Mouse (Mus musculus): ENCODE measurements at regions not wholly inside any gene's neighbourhood (a gene's known extent, or its start where the extent isn't known, plus 50 kb on each side); places are given as distances from the start of the nearest gene placed in this dataset.

DNA sequence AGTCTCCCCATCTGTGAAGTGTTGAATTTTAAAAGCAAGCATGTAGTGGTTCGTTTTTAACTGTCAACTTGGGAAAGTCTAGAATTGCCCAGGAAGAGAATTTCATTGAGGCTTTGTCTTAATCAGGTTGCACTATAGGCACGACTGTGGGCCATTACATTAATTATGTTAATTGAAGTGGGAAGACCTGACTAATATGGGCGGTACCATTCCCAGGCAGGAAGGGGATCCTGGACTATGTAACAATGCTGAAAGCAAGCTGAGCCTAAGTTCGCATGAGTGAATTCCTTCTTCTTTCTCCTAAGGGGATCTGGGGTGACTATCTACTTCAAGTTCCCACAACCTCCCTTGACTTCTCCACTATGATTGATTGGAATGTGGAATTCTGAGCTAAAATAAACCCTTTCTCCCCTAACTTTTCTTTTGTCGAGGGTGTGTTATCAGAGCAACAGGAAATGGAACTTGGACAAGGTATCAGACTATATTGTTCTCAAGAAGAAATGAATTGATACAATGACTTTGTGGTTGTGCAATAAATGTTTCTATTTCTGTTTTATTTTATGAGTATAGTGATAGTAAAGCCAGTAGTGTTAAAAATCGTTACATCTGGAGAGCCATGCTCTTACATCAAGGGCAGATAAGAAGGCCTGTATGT, 285.2 kb upstream of the Adgrl2 start:
- DNase-seq (ENCODE audit: low spot score): no peak

DNA sequence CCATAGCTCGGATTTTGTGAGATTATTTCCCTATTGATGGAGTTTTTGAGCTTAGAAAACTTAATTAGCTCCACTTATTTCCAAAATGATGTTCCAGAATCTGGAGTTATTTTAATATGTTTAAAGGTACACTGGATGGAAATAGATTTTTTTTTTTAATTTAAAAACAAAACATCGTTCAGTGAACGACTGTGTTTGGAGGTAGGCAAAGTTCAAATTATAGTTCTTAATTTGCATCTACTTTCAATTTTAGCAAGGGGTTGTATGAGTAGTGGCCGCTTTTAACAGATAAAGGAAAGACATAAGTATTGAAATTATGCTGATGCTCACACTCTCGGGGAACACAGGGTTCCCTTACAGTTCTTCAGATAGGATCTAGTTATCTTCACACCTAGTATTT, 284.6 kb upstream of the Adgrl2 start:
- DNase-seq (ENCODE audit: low spot score): no peak

DNA sequence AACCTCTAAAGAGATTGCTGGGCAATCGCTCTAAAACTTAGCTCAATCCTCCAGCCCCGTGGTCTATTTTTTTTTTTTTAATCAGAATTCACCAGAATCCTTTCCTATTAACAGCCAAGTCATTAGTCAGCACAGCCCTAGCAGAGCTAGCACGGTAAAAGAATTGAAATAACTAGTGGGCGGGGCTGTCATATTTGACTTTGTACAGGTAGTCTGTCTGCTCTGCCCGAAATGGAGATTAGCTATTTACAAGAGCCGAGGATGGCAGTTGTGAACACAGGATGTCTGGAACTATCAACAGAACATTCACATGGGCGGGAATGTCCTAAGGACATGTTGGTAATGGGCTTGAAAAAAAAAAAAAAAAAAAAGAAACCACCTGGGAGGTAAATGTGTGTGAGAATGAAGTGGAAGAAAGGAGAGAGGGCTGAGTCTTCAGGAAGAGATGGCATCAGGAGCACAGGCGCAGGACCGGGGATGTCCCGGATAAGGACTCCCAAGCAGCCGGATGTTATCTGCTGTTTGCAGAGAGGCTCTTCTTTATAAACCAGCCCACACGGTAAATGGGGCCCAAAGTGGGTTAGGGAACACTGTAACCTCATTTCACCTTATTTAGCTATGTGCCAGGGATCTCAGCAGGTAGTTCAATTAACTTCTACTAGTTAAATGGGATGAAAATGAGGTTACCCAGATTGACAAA, 283.8 kb upstream of the Adgrl2 start:
- no peak for DNase-seq (ENCODE audit: low spot score)

DNA sequence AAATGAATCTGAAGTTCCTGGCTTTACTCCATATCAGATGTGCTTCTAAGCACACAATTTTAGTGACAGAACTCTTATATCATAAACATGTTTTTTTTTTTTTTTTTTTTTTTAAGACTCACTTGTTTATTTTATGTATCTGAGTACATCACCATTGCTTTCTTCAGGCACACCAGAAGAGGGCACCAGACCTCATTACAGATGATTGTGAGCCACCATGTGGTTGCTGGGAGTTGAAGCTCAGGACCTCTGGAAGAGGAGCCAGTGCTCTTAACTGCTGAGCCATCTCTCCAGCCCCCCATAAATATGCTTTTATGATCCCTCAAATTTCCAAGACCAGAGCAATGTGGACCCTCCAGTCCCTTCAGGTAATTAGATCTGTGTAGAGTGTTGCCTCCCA, 280.1 kb upstream of the Adgrl2 start:
- no peak for DNase-seq (ENCODE audit: low spot score)

DNA sequence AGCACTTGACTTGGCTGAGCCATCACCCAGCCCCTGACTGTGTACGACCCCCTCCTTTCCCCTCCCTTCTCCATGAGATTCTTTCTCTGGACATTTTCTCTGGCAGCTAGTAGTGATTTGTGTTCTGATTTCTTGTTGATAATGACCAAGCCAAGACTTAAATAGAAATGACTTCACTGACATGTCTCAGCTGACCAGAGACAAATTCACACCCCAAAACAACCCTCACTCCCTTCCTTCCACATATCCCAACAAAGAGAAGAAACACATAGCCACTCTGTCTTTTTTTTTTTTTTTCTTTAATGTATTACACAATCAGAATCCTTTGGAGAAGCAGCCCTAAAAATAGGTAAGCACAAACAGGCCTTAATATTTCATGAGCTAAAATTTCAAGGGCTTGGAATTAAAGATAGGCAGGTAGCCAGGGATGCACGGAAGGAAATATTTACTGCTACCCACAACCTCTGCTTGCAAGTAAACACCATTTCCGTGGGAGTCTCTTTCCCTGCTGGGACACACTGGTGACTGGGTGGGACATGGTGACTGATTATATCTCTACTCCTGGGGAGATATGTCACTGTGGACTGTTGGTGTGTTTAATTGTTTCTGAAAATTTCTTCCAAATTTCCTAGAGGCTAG, 272.1 kb upstream of the Adgrl2 start:
- DNase-seq (ENCODE audit: low spot score): no peak

DNA sequence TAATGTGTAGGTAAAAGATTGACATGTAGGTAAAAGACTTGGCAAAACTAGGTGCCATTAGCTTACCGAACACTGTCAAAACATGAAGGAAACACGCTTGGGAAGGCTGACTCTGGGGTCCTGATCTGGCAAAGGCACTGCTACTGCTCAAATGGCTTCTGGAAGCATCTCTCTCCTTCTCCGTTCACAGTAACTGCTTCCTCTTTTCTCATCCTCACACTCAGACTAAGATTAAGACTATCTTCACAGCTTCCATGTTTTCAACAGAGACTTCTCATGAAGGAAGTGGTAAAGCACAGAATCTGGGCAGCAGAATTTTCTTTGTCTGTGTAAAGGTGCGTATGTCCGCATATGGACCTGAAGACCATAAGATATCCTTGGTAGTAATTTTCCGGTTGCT, 271.4 kb upstream of the Adgrl2 start:
- DNase-seq (ENCODE audit: low spot score): no peak

DNA sequence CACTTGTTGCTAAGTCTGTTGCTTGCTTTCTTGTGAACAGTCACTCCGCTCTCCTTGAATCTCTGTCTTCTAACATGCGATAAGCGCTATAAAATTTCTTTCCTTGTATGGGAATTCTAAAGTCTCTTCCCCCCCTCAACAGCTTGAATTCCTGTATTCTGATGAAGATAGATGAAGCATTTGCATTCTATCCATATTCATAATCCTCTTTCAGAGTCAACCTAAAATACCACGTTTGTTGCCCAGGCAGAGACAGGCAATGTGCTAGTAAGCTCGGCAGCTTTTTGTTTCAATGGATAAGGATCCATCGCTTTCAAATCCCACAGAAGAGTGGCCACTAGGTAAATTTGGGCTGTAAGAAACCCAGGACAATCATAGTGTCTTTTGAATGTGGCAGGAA, 268.5 kb upstream of the Adgrl2 start:
- DNase-seq (ENCODE audit: low spot score): no peak

DNA sequence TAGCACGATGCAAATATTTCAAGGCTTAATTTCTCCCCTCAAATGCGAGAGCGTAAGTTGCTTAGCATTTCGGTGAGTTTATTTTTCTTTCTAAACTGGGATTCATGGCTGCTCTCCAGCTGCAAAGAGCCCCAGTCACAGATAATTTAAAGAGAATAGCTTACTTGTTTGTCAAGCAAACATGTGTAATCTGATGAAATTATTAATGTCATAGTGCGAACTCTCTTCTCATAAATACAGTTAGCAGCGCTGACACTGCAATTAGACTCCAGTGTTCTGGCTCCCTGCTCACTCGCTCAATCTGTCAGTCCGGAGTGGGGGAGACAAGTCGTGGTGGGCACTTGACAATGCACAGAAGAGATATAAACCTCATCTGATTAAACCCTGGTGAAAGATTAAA, 266.5 kb upstream of the Adgrl2 start:
- DNase-seq (ENCODE audit: low spot score): no peak

DNA sequence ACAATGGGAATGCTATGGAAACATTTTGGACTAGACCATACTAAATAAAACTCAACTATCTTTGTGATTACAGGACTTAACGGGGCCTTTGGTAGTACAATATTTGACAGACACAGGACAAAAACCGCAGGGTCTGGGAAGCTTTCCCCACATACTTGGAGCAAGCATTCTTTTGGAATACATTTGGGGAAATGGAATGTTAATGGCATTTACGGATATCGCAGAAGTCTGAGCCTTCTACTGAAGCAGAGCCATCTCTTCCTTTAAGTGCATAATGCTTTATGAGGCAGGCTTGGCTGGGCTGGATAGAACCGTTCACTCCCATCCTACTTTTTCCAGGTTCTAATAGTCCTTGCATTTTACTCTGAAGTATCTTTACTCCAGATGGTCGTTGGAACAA, 262.7 kb upstream of the Adgrl2 start:
- no peak for DNase-seq (ENCODE audit: low spot score)

DNA sequence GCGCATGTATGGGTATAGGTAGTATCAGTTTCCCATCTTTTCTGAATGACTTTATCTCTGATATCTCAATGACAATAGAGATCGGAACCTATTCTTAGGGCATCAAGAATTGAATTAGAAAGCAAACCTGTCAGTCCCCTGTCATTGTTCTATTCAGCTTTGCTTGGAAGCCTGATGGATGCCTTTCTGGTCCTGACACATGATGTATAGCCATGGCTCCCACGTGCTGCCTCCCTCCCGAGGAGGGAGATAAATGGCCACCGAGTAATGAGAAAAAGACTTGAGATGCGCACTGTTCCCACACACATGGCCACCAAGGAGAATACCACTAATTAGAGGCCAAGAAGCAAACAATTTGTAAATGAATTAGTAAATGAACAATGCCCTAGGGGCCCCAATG, 261.8 kb upstream of the Adgrl2 start:
- no peak for DNase-seq (ENCODE audit: low spot score)

DNA sequence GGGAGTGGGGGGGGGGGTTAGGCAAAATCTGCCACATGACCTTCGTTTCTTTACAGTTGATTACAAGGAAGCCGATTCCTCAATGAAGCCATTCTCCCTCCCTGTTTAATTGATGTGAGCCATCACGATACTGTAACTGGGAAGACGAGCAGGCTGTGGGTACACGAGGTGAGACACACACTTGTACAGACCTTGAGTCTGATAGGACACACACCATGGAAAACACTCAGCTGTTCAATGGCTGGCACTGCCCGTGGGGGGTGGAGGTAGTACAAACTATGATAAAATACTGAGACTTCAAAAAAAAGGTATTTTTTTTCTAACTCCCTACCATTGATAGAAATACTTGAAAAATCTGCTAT, 257.3 kb upstream of the Adgrl2 start:
- DNase-seq (ENCODE audit: low spot score): no peak

DNA sequence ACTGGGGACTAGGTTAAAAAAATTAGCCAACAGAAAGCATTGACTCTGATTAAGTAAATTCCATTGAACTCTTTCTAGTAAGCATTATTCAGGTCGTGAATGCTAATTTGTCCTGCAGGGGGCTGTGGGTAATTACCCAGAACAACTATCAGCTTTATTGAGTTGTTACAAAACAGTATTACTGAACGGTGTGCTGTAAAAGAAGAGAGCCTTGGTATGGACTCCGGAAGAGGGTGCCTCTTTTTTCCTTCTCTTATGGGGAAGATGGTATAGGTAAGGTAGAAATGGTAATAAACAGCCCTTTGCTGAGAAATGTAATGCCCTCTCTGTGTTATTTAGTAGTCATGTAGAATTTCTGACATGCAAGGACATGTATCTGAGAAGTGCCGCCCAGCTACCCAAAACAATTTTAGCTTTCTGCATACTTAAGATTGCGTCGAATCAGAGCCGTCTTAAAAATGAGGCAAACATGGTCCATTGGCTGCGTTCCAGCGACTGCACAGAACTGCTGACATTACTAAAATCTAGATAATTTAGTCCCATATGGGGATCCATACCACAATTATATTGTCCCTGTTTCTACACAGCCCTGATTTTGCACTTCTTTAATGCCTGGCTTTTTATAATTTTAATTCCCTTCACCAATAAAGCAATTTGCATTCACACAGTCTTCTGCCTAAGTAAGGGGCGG, 256.7 kb upstream of the Adgrl2 start:
- no peak for DNase-seq (ENCODE audit: low spot score)

DNA sequence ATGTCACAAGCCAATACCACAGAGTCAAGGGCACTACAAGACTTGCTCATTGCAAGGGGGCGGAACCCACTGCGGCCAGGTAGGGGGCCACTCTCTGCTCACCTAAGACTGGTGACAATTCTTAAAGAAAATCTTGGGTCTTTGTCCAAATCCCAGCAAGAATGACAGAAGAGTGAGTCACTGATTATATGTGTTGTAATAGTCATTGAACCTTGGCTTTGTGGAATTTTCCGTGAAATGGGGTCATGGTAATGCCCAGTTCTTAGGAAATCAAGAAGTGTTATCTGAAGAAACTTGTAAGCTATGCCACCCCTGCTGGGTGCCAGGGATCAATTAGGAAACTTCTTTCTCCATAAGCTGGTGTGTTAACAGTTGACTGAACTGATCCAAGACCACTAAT, 249.3 kb upstream of the Adgrl2 start:
- no peak for DNase-seq (ENCODE audit: low spot score)

DNA sequence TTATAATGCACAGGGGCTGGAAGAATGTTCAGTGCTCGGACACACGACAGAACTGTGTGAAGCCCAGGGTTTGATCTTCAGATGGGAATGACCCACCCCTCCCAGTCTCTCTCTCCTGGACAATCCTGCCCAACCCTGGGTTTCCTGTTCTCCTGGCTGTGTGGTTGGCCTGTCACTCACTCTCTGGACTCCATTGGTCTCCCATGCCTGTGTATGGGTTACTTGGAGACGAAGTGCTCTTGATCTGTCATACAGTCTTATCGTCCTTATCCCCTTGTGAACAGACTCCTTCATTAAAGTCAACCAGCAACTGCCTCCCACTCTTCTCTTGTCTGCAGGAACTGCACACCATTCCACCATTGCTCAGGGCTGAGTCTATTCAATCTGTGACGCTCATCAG, 247.7 kb upstream of the Adgrl2 start:
- no peak for DNase-seq (ENCODE audit: low spot score)

DNA sequence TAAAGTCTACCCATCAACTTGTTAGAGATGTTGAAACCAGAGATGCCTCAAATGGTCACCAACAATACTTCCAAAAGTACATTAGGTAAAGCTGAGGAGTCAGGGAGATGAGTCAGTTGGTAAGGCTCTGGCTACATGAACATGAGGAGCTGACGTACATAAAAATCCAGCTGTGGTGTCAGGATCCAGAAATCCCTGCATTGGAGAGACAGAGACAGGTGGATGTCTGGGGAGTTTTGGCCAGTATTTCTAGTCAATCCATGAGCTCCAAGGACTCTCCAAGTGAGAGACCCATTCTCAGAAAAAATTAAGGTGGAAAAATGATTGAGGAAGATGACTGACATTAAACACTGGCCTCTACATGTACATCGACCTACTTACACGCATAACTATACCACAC, 244.8 kb upstream of the Adgrl2 start:
- DNase-seq (ENCODE audit: low spot score): no peak

DNA sequence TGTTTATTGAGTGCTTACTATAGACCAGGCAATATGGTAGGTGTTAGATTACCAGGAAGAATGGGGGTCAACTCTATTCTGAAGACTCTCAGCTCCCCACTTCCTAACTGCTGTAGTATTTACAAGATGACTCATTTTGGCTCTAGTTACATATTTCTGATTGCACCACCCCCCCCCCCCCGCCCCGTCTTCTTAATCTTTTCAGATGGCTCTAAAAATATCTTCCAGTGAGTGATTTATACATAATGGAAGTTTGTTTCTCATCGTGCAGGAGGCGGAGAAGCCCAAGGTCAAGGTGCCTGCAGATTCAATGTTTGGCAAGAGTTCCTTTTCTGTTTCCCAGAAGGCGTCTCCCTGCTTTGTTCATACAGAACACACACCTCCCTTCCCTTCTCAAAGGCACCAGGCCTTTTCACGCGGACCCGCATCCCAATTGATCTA, 243.4 kb upstream of the Adgrl2 start:
- no peak for DNase-seq (ENCODE audit: low spot score)

DNA sequence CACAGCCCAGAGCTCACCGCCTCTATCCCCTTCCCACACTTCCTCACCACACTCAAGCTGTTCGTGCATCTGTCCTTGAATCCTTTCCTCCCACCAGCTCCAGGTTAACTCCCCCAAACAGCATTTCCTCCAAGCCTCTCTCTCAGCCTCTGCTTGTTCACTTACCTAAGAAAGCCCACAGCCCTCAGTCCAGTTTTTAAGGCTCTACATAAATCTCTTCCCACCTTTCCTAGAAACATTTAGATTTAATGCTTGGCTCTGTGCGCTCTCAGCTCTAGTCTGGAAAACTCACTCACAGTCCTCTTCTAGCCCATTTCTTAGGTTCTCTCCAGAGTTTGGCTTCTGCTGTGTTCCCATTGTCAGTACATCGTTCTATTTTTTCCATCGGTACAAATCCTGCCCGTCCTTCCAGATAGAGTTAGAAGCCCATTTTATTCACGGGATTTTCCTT, 242.9 kb upstream of the Adgrl2 start:
- no peak for DNase-seq (ENCODE audit: low spot score)

DNA sequence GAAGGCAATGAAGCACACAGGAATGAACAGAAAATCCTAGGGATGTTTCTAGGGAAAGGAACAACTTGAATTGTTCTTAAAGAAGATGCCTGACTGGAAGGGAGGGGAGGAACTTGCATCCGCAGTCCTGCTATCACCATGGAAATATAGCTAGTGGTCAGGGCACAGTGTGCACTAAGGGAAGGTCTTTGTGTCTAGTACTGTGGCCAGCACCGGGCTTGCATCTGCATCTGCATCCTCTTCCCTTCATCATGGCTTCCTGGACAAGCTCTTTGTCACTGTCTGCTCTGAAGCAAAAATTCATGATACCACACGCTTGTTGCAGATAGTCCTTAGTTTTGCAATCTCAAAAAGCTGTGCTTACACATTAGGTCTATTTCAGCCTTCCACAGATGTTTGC, 241.0 kb upstream of the Adgrl2 start:
- DNase-seq (ENCODE audit: low spot score): no peak

DNA sequence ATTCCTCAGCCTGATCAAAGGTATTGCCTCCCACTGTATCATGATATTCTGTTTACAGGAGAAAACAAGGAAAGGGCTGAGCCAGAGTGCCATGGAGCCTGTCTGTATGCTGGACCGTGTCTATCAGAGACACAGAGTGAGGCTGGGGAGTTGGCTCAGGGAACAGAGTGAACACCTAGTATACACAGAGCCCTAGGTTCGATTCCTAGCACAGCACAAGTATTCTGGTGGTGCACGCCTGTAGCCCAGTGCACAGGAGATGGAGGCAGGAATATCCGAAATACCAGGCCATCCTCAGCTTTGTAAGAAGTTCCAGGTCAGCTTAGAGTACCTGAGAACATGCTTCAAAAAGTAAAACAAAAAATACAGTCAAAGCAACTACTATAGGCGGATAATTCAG, 237.2 kb upstream of the Adgrl2 start:
- DNase-seq (ENCODE audit: low spot score): no peak

DNA sequence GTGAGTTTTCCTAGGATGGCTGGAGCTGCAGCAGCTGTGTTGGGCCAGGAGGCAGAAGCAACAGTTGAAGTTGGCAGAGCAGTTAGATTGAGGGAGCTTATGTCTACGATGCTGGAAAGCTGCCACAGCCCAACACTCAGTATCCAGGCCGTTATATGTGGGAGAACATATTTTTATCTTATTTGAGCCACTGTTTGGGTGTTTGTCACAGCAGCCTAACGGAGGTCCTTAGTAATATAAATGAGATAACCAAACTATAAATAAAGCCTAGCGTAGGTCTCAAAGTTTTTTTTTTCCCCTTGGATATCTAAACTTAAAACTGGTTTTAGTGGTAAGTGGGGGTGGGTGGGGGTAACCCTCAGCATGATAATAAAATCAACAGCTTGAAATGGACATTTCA, 236.4 kb upstream of the Adgrl2 start:
- DNase-seq (ENCODE audit: low spot score): no peak

DNA sequence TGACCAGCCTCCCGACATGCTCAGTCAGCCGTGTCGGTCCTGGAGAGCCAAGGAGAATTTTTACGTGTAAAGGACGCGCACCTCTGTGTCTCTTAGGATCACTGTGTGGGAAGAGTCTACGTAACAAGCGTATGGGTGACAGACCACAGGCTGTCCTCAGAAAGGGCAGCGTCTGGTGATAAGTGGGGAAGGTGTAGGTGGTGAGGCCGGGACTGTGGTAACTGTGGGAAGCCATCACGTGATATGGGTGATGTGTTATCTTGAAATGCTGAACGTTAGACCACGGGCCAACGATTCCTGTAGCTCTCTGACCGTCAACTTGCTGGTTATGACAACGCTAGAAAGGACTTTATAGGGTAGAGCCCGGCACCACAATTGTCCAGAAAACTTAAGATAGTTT, 235.3 kb upstream of the Adgrl2 start:
- DNase-seq (ENCODE audit: low spot score): no peak

DNA sequence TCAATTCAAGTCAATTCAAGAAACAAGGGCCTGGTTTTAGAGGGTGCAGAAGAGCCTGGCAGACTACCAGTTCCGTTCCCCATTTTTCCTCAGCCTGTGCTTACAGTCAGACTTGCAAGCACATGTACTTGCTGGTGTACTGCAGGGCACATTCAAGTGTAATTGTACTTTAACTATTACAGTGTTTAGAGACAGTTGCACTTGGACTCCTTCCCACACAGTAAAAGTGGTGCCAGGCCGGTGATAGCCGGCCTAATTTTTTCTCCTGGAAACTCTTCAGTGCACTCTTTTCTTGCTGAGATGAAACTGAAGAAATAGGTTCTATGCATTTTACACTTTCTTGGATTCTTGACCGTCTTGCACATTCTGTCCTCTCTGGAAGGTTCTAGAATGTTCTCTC, 233.9 kb upstream of the Adgrl2 start:
- DNase-seq (ENCODE audit: low spot score): no peak

DNA sequence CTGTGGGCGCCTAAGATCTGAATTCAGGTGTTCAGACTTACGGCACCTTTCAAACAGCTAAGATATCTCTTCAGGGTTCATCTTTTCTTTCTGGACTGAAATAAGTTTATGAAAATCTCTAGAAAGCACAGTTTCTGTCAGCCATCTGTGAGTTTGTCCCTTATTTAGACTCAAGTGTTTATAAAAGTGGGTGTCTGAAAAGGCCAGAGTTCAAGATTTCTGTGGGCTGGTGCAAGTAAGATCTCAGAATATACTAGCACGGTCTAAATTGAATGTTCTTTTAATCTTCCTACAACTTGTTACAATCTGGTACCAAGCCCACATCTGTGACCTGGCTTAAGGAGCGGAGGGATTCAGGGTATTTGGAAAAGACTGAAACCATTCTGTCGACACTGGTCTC, 233.4 kb upstream of the Adgrl2 start:
- DNase-seq (ENCODE audit: low spot score): no peak

Measured in ovary, postnatal 10 days (tissue).